Mouse (Mus musculus): Measurements from ENCODE around the gene Acsm3. TPM values are rescaled to one million over a fixed set of nuclear protein-coding genes. Genes with fewer than 3 reads are reported as not detected.
A peak's percentile ranks its signal among the peaks of the same experiment; 100 is the strongest.
"Not testable (repeated sequence)": the region's sequence is repeated elsewhere in the genome, so short reads cannot be mapped to it uniquely, and the experiment has no call there.

Acsm3 gene
- not detected for total RNA-seq (2021)
- long read RNA-seq, experiment 1 = 0 reads
- long read RNA-seq, experiment 2 = 0 reads

- DNase-seq = no peak
- intact Hi-C loops (cut with DNase I; ENCODE audit: low total_unique reads) = no loop called here
These were observed at the start of gene Acsm3 for GRCm38 (mm10) chr7:119760527-119760951. TSS of gene Acsm3 (plus strand) at chr7:119760923.

DNA sequence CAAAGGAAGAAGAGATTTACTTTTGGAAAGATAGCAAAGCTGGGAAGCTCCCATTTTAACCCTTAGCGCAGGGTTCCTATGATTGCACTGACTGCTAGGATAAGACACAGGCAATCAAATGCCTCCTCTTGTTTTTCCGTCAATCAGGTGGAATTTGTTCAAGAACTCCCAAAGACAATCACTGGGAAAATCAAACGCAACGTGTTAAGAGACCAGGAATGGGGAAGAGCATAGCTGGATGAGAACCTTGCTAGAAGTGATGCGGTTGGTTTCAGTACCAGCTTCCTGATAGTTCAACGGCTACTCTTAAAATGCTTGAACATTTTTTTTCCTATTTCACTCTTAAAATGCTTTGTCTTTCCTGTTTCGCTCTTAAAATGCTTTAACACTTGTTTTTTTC, 46.6 kb upstream of the Acsm3 start:
- DNase-seq = no peak
- intact Hi-C loops (cut with DNase I; ENCODE audit: low total_unique reads) = no loop called here

- intact Hi-C loops (cut with DNase I; ENCODE audit: low total_unique reads) = no loop called here
- DNase-seq = peak; percentile 93
These were observed 40.3 kb upstream of the Acsm3 start, which contains the start of gene Thumpd1 for GRCm38 (mm10) chr7:119720253-119720946. TSS of gene Thumpd1 (minus strand) at chr7:119720798.

- intact Hi-C loops (cut with DNase I; ENCODE audit: low total_unique reads) = no loop called here
These were observed 39.8 kb upstream of the Acsm3 start for GRCm38 (mm10) chr7:119720947-119721310.

GRCm38 (mm10) chr7:119727621-119728020, 33.1 kb upstream of the Acsm3 start:
- intact Hi-C loops (cut with DNase I; ENCODE audit: low total_unique reads) = no loop called here

More at GRCm38 (mm10) chr7:119720947-119721310, 39.8 kb upstream of the Acsm3 start:
- no peak for DNase-seq

DNA sequence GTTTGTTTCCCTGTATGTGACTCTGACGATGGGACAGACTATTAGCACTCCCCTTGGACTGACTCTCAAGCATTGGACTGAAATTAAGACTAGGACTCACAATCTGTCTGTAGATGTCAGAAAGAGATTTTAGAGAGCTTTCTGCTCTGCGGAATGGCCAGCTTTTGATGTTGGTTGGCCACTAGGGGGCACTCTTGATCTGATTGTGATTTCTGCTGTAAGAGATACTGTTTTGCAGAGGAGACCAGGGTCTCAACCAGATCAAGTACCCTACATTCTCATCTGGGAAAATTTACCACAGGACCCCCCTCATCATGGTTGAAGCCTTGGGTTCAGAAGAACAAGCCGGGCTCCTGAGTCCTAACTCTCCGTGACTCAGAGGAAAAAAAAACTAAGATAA, 29.5 kb upstream of the Acsm3 start:
- DNase-seq; intact Hi-C loops (cut with DNase I; ENCODE audit: low total_unique reads): not testable (repeated sequence)

More at GRCm38 (mm10) chr7:119727621-119728020, 33.1 kb upstream of the Acsm3 start:
- no peak for DNase-seq

GRCm38 (mm10) chr7:119738877-119739276, 21.8 kb upstream of the Acsm3 start:
- intact Hi-C loops (cut with DNase I; ENCODE audit: low total_unique reads) = no loop called here
- DNase-seq = no peak

- DNase-seq; intact Hi-C loops (cut with DNase I; ENCODE audit: low total_unique reads): not testable (repeated sequence)
These were observed 20.8 kb upstream of the Acsm3 start for GRCm38 (mm10) chr7:119739798-119740468.

GRCm38 (mm10) chr7:119744321-119744720, 16.4 kb upstream of the Acsm3 start:
- intact Hi-C loops (cut with DNase I; ENCODE audit: low total_unique reads) = no loop called here
- DNase-seq = no peak

DNA sequence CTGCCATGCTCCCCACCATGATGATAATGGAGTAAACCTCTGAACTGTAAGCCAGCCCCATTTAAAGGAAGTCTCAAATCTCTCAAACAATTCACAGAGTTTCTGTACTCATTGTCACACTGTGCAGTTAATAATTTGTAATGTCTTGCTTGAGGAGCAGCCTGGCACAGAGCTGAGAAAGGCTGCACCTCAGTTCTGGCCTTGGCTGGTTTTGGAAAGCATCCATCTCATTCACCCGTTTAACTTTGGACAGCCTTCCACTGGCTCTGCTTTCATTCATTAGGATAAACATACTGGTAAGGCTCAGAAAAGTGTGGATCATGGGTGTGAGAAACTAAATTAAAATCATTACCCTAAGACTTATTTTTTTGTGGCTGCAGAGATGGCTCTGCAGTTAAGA, 14.9 kb upstream of the Acsm3 start:
- no peak for DNase-seq
- intact Hi-C loops (cut with DNase I; ENCODE audit: low total_unique reads) = no loop called here

DNA sequence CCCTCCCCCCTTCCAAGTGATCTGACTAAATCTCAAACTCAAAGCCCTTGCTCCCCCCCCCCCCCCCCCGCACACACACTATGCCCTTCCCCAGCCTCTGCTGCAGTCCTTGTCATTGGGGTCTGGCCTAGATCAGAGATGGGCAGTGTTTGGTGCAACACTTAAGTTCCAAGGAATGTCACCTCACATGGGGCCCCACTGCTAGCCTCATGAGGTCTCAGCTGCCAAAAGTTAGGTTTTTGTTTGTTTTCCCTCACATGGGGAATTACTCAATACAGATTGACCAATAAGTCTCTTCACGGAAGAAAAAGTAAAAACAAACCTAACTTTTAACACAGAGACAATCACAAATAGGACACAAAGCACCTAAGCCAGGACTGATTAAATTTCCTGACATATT, 12.0 kb upstream of the Acsm3 start:
- intact Hi-C loops (cut with DNase I; ENCODE audit: low total_unique reads) = no loop called here
- no peak for DNase-seq

DNA sequence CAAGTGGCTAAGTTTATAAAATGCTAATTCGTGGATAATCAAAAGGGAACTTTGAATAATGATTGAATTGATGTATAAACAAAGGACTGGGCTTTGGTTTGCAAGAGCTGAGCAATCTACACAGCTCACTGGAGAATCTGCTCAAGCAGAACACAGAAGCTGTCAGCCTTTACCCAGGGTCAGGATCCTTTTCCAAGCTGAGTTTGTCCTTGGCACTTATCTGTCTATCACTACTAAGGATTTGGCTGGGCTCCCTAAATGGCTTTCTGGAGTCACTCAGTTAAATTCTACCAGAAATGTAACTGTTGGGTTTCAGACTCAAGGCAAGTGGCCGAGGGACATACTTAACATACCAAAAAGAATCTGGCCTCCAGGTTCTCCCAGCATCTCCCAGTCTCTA, 10.8 kb upstream of the Acsm3 start:
- DNase-seq = no peak
- intact Hi-C loops (cut with DNase I; ENCODE audit: low total_unique reads) = no loop called here

DNA sequence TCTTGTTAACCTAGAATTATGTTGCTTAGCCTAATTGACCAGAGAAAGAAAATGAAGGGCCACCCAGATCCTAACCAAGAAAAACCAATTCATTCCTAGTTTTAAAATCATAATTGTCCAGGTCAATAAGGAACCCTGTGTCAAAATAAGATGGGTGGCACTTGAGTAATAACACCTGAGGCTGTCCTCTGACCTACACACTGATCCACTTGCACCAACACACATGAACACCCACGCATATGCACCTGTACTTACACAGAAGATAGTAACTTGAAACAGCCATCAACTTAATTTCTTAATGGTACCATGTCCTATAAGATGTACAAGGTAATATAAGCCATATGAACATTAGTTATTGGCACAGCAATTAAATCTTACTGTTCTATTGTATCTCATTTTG, 7.0 kb upstream of the Acsm3 start:
- intact Hi-C loops (cut with DNase I; ENCODE audit: low total_unique reads) = no loop called here

DNA sequence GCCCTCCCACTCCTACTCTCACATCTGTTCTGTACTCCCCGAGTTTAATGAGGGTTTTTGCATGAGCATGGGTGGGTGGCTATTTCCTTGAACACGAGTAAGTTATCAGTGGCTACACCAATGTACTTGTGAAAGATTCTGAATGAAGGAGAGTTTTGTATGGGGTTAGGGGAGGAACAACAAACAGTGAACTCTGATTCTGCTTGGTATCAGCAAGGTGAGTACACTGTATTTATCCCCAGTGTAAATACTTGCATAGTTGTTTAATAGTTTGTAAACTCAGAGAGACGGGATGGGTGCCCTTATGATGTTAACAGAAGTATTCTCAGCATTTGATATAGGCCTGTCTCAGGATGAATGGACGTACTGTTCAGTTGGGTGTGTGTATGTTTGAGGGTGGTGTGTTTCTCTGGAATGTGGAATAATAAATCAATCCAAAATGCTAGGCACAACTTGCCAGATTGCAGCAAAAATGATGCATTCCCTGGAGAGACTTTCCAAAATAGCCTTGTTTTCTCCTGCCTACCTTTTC, 1.5 kb downstream of the Acsm3 start:
- DNase-seq = no peak
- intact Hi-C loops (cut with DNase I; ENCODE audit: low total_unique reads) = no loop called here

More for the DNA sequence above, 7.0 kb upstream of the Acsm3 start:
- no peak for DNase-seq

GRCm38 (mm10) chr7:119764377-119764776, 3.7 kb downstream of the Acsm3 start:
- intact Hi-C loops (cut with DNase I; ENCODE audit: low total_unique reads) = no loop called here
- no peak for DNase-seq

DNA sequence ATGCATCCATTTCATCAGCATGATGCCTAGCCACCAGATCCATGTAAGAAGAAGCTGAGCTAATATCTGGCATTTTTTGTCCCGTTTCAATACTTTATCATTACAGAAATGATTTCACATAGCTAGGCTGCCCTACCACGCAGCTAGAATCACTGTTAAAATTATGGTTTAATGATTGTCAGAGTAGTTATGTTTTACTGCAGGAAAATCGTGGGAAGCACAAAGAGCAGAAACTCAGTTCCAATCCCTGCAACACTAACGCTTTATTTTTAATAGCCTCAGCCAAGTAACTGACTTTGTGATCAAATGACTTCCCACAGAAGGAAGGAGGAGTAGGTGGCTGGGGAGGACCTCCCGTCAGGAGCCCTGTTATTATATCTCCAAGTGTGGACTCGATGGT, 6.3 kb downstream of the Acsm3 start:
- intact Hi-C loops (cut with DNase I; ENCODE audit: low total_unique reads) = no loop called here
- DNase-seq = no peak

DNA sequence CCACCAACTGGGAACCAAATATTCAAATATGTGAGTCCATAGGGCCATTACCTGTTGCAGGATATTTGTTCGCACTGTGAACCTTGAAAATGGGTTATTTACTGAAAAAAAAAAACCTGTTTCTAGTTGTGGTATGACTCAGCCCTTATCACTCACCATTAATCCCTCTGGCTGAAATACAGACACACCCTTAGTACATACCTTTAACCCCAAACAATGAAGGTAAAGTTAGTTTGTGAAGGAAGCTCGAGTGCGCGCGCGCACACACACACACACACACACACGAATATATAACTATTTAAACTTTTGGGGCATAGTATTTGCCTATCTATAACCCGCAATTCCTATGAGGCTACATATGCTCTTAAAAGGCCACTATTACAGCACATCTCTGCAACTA, 9.2 kb downstream of the Acsm3 start:
- no peak for DNase-seq
- intact Hi-C loops (cut with DNase I; ENCODE audit: low total_unique reads) = no loop called here

GRCm38 (mm10) chr7:119783453-119783852, 22.7 kb downstream of the Acsm3 start:
- intact Hi-C loops (cut with DNase I; ENCODE audit: low total_unique reads) = no loop called here
- no peak for DNase-seq

- DNase-seq = no peak
- intact Hi-C loops (cut with DNase I; ENCODE audit: low total_unique reads) = no loop called here
These were observed 24.2 kb downstream of the Acsm3 start for GRCm38 (mm10) chr7:119784908-119785307.

DNA sequence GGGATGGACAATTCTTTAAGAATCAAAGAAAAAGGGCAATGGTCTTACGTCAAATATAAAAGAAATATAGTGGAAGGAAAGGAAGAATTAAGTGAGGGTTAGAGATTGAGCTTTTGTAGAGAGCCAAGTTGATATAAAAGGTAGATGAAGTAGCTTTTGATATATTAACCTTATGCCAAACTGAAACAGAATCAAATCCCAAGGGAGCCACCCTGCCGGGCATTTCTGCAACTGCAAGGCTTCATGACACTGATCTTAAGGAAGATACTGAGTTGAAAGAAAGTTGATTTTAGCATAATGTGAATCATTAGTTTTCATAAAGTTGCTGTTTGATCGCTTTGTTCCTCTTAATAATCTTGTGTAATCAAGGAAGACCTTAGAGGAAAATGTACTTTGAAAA, 28.3 kb downstream of the Acsm3 start:
- no peak for DNase-seq
- intact Hi-C loops (cut with DNase I; ENCODE audit: low total_unique reads) = no loop called here
